Mouse (Mus musculus) frontal cortex, adult 2 months (tissue): ENCODE measurements at regions not wholly inside any gene's neighbourhood (a gene's known extent, or its start where the extent isn't known, plus 50 kb on each side); places are given as distances from the start of the nearest gene placed in this dataset.

ENCODE experiments used
- DNase-seq, 2 experiments: peaks; one replicate each; pipeline ENCODE4 v3.0.0; 2022; ENCODE audit warnings: low spot score in 1 of 2; ENCODE audit errors: extremely low spot score in 1 of 2

GRCm38 (mm10) chr1:136777263-136777980, 152.7 kb downstream of the Zfp281 start:
- no peak for DNase-seq

DNA sequence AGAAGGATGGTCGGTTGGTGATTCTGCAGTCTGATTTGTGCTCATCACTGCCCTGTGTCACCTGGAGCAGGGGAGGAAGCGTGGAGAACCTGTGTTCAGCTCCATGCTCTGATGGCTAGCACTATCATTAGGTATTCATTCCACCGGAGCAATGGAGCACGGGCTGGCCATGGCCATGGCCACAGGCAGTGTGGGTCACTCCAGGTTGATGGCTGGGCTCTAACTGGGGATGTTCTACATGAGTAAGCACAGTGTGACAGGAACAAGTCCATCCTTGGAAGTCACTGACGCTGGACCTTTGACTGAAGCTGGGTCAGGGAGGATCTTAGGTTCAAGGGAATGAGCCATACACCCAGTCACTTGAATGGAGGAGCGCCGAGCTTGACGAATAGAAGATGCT, 154.7 kb downstream of the Zfp281 start:
- DNase-seq = no peak

- DNase-seq = peak in 1 of 2 experiments; percentile 55
Measured at GRCm38 (mm10) chr1:136781561-136782025, 156.9 kb downstream of the Zfp281 start.

DNA sequence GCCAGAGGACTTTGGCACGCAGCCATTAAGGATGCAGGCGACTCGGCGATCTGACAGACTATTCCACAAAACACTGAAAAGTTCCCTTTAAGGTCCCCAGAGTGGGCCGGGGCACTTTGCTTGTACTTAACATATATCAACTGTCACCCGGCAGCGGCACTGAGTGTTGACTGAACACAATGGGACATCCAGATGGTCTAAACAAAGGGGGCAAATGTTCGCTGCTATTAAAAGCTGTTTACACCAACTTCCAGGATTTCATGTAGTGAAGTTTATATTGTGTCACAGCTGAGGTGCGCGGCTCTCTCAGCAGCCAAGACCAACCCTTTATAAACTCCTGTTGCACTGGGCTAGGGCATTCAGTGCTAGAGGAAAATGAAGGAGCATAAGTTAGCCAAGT, 157.6 kb downstream of the Zfp281 start:
- DNase-seq = no peak

- DNase-seq = no peak
Measured at GRCm38 (mm10) chr1:136784178-136784577, 159.5 kb downstream of the Zfp281 start.

DNA sequence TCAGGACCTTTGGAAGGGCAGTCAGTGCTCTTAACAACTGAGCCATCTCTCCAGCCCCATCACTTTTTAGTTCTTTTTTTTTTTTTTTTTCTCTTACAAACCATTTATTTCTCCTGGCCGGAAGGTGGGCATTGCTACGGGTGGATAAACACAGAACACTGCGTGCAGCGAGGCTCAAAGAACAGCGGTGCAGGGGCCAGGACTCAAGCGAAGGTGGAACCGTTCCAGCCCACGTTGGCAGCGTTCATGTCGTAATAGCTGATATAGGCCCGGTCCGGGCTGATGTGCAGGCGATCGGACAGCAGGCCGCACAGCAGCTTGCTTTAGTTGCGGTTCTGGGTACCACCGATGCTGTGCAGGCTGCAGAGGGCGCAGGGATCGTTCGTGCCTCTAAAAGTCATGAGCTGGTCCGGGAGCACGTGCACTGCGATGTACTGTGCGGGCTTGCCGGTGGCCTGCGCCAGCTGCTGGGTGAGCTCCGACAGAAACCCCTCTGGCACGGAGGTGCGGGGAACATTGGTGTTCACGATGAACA, 164.3 kb downstream of the Zfp281 start:
- DNase-seq = no peak

DNA sequence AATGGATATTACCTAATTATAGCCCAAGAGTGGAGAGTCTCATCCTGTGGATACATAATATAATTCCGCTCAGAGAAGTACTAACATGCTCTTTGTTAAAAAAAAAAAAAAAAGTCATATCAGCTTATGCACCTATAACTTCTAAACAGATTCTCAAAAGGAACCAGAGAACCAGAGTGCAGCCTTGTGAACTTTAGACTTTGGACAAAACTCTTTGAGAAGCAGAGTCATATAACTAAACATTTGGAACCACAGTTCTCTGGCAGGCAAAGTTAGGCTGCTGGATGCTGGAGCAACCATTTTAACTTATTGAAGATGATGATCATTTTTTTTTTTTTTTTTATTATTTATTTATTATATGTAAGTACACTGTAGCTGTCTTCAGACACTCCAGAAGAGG, 166.9 kb downstream of the Zfp281 start:
- DNase-seq = no peak
